Mouse (Mus musculus) neutrophil, adult 59 days (primary cell): Measurements from ENCODE around the gene Wdr12. TPM values are rescaled to one million over a fixed set of nuclear protein-coding genes. Genes with fewer than 3 reads are reported as not detected.

Source experiments
- total RNA-seq, 2 experiments: library from RNA; stranded (reverse); gene quantifications; 1 replicate in 1 of 2; 2 replicates in 1 of 2; pipeline ENCODE4 v1.2.4; 2023

The Wdr12 gene
- 1 to 10 TPM; 7.3 to 9.0 TPM for total RNA-seq

GRCm38 (mm10) chr1:60098024-60098781 lies at the start of gene Wdr12, which contains the start of gene Carf:
Gene Wdr12, minus strand, starts transcription at chr1:60098645.
Gene Carf, plus strand, starts transcription at chr1:60098247.

GRCm38 (mm10) chr1:60042796-60043469 lies 55.5 kb downstream of the Wdr12 start, which contains the start of gene Ica1l:
Gene Ica1l, minus strand, starts transcription at chr1:60043184.

Other genes starting within 250 kb of the Wdr12 start
- 10 to 100 TPM; 67.5 to 75.2 TPM for gene Fam117b, start 185.6 kb downstream of the Wdr12 start, total RNA-seq
- gene Ica1l, start 55.5 kb downstream of the Wdr12 start, total RNA-seq: under 1 TPM; 0.22 to 0.98 TPM
- gene Carf, start 398 bp downstream of the Wdr12 start, total RNA-seq: 1 to 10 TPM; 5.7 to 8.4 TPM
- gene Nbeal1, start 82.0 kb upstream of the Wdr12 start, total RNA-seq: 10 to 100 TPM; 15.4 to 16.1 TPM
- gene Cyp20a1, start 244.7 kb upstream of the Wdr12 start, total RNA-seq: 10 to 100 TPM in 1 of 2 experiments, 1 to 10 TPM in 1; 8.3 to 10.8 TPM